Comparison of ENCODE assay signal across 8 mouse cellular contexts in genomic region chr4:125990143-125990542, GRCm38 (mm10). TPM values are rescaled to one million over a fixed set of nuclear protein-coding genes. Genes with fewer than 3 reads are reported as not detected.
A peak's percentile ranks its signal among the peaks of the same experiment; 100 is the strongest.
DNase-seq lines count a peak whose midpoint lies in the region; ATAC-seq and TF ChIP-seq lines count a peak whose summit lies in the region.

No protein-coding gene starts in this region.

- no peak overlapping the region for H3K4me3 ChIP-seq in bone marrow macrophage, adult 2 months (ENCODE audit: insufficient read depth, low read length)
- H3K4me3 ChIP-seq in midbrain, embryonic 15.5 days, result no peak overlapping the region

- peaks cover 3% of the 10 kb centered on the region; the same call in 1 of the 2 replicates for H3K4me1 ChIP-seq in bone marrow macrophage, adult 2 months (ENCODE audit: control insufficient read depth, insufficient read depth, low read length)
- H3K4me1 ChIP-seq in midbrain, embryonic 15.5 days, result no peaks in the 10 kb centered on the region; the same call in 1 of the 2 replicates

- no peak overlapping the region for H3K4me2 ChIP-seq in midbrain, embryonic 15.5 days

- TF ChIP-seq POLR2A in bone marrow macrophage, adult 2 months (IDR thresholded peaks at IDR 0.05; ENCODE audit: borderline replicate concordance, low read depth, low read length), result no peak

- WGBS in midbrain, embryonic 15.5 days, result 28% methylated on average over 7 of the region's 7 CpGs

- ATAC-seq in cerebellum, adult (ENCODE audit: insufficient number of reproducible peaks, low FRiP score, low TSS enrichment), result no peak
- peak; percentile 67; the same call in 1 of the 2 replicates for ATAC-seq in erythroid progenitor cell, adult 5-6 weeks (replicated peaks; ENCODE audit: low FRiP score, poor library complexity, severe bottlenecking)
- ATAC-seq in hematopoietic stem cell, adult 5-6 weeks (replicated peaks in 1 of 2; ENCODE audit: insufficient read depth in 1 of 2, low FRiP score in 2 of 2, low TSS enrichment in 1 of 2, low read depth in 1 of 2, poor library complexity in 2 of 2, severe bottlenecking in 2 of 2), result peak; percentile 65 to 81; a peak in 3 of 4 replicates
- peak; percentile 78 for ATAC-seq in midbrain, embryonic 15.5 days (replicated peaks)

- no peaks in the 10 kb centered on the region for H3K9me3 ChIP-seq in midbrain, embryonic 15.5 days

- H3K27ac ChIP-seq in bone marrow macrophage, adult 2 months (ENCODE audit: insufficient read depth, low read depth, low read length), result no peak overlapping the region
- no peak overlapping the region for H3K27ac ChIP-seq in midbrain, embryonic 15.5 days

- no peaks in the 10 kb centered on the region for H3K27me3 ChIP-seq in midbrain, embryonic 15.5 days (replicated peaks)

- peak; percentile 69 for TF ChIP-seq CTCF in bone marrow macrophage, adult 2 months (IDR thresholded peaks at IDR 0.05; ENCODE audit: low read depth, low read length)

- H3K36me3 ChIP-seq in midbrain, embryonic 15.5 days (replicated peaks), result no peaks in the 10 kb centered on the region

- no peak overlapping the region for H3K9ac ChIP-seq in midbrain, embryonic 15.5 days

- DNase-seq in cerebellum, adult 11 months, result peak; percentile 17
- DNase-seq in left cerebral cortex, adult 9 months (ENCODE audit: low spot score in 2 of 2), result peak; percentile 11 to 74
- DNase-seq in spleen, adult 18-20 months, result peak; percentile 20 to 66

RNA-seq across cellular contexts. Expression of gene Csf3r, which starts 34.2 kb away (rescaled TPM):
- polyA plus RNA-seq in bone marrow macrophage, adult 2 months (2012; ENCODE audit: insufficient read depth, insufficient read length, missing spikeins), result 99.3 and 112 TPM in 2 replicates
- total RNA-seq in erythroid progenitor cell, adult 5-6 weeks (2015; ENCODE audit: low replicate concordance), result 33.2 and 46.1 TPM in 2 replicates
- total RNA-seq in erythroid progenitor cell, adult 5-6 weeks (2017; ENCODE audit: low replicate concordance), result 11.7 and 14.2 TPM in 2 replicates
- total RNA-seq in hematopoietic stem cell, adult 5-6 weeks (2017), result 73.0 and 84.2 TPM in 2 replicates
- polyA plus RNA-seq in midbrain, embryonic 15.5 days (2015; fragmentation: Nextera tagmentation; extraction: Ambion mirVana), result 0.60 and 0.74 TPM in 2 replicates

RNA-seq across cellular contexts. Expression of gene Mrps15, which starts 56.6 kb away (rescaled TPM):
- polyA plus RNA-seq in bone marrow macrophage, adult 2 months (2012; ENCODE audit: insufficient read depth, insufficient read length, missing spikeins), result 93.3 and 98.8 TPM in 2 replicates
- total RNA-seq in erythroid progenitor cell, adult 5-6 weeks (2015; ENCODE audit: low replicate concordance), result 22.6 and 42.9 TPM in 2 replicates
- 15.5 and 28.0 TPM in 2 replicates for total RNA-seq in erythroid progenitor cell, adult 5-6 weeks (2017; ENCODE audit: low replicate concordance)
- total RNA-seq in hematopoietic stem cell, adult 5-6 weeks (2017), result 46.5 and 48.0 TPM in 2 replicates
- 130 and 131 TPM in 2 replicates for polyA plus RNA-seq in midbrain, embryonic 15.5 days (2015; fragmentation: Nextera tagmentation; extraction: Ambion mirVana)
